Mouse (Mus musculus) midbrain, postnatal 0 days (tissue): ENCODE results near the gene Gpi1. TPM values are rescaled to one million over a fixed set of nuclear protein-coding genes. Genes with fewer than 3 reads are reported as not detected.
A peak's percentile ranks its signal among the peaks of the same experiment; 100 is the strongest.

Experiments used
- ATAC-seq: fragments of 200-750 bp; cut with Nextera tagmentation; 2 replicates; pipeline ENCODE4 v1.8.0; 2017; ENCODE audit warnings: moderate number of reproducible peaks, mild to moderate bottlenecking, moderate TSS enrichment, moderate library complexity; ENCODE audit not compliant: low FRiP score
- DNase-seq: peaks from one replicate; pipeline ENCODE4 v3.0.0-alpha.2; 2015; ENCODE audit warnings: low spot score
- H3K27ac ChIP-seq: fragments of 300-500 bp; sonication (generic); 2 replicates; pipeline ENCODE4 v1.5.1; 2014; ENCODE audit warnings: low read depth, mild to moderate bottlenecking, low read length, mixed read lengths
- H3K27me3 ChIP-seq: fragments of 300-500 bp; sonication (generic); 2 replicates; pipeline ENCODE4 v1.6.1; 2014; ENCODE audit warnings: low read length, control low read depth, mixed read lengths; ENCODE audit not compliant: insufficient read depth
- H3K36me3 ChIP-seq: fragments of 300-500 bp; sonication (generic); 2 replicates; pipeline ENCODE4 v1.6.1; 2014; ENCODE audit warnings: low read length, control low read depth, mixed read lengths; ENCODE audit not compliant: insufficient read depth
- H3K4me1 ChIP-seq: fragments of 300-500 bp; sonication (generic); 2 replicates; pipeline ENCODE4 v1.6.1; 2014; ENCODE audit warnings: mild to moderate bottlenecking, control low read depth, antibody characterized with exemption, low read length, mixed read lengths; ENCODE audit not compliant: insufficient read depth
- H3K4me2 ChIP-seq: fragments of 300-500 bp; sonication (generic); 2 replicates; pipeline ENCODE4 v1.6.1; 2014; ENCODE audit warnings: low read depth, mild to moderate bottlenecking, low read length, mixed read lengths; ENCODE audit not compliant: poor library complexity, severe bottlenecking
- H3K4me3 ChIP-seq: fragments of 300-500 bp; sonication (generic); 2 replicates; pipeline ENCODE4 v1.5.1; 2014; ENCODE audit warnings: low read depth, mild to moderate bottlenecking, low read length, moderate library complexity
- H3K9ac ChIP-seq: fragments of 300-500 bp; sonication (generic); replicated peaks from 2 replicates; pipeline ENCODE4 v1.6.1; 2014; ENCODE audit warnings: mild to moderate bottlenecking, low read length, moderate library complexity, mixed read lengths; ENCODE audit not compliant: poor library complexity, severe bottlenecking
- H3K9me3 ChIP-seq: fragments of 300-500 bp; sonication (generic); 2 replicates; pipeline ENCODE4 v1.6.1; 2016; ENCODE audit warnings: low read length, control low read depth
- CTCF ChIP-seq: IDR thresholded peaks from 2 replicates; pipeline ENCODE4 v1.5.1; 2016; ENCODE audit warnings: antibody characterized with exemption, mild to moderate bottlenecking
- WGBS: fragments of 180-500 bp; shearing (Covaris S2); extraction: QIAGEN DNeasy Blood & Tissue Kit; methylation state at CpG from one replicate; pipeline ENCODE4 v1.1.7; 2014; 5-methylcytosine and 5-hydroxymethylcytosine counted together
- polyA plus RNA-seq: library from polyadenylated mRNA; unstranded; fragments of >200 nt; fragmentation: Nextera tagmentation; extraction: Ambion mirVana; gene quantifications from 2 replicates; pipeline ENCODE4 v1.2.1, GENCODE M21; 2015
- total RNA-seq: library from RNA; depleted of rRNA; stranded (reverse); fragments of >200 nt; gene quantifications from 2 replicates; pipeline ENCODE4 v1.2.3, GENCODE M21; 2014; rRNA removed

The Gpi1 gene
- 300 and 325 TPM in 2 replicates for total RNA-seq
- 357 and 374 TPM in 2 replicates for polyA plus RNA-seq

GRCm38 (mm10) chr7:34230116-34230515 lies at the start of gene Gpi1:
Gpi1 (minus strand) TSS chr7:34230336.
- Histone ChIP-seq H3K9me3 (no peaks in the 10 kb centered on the region), H3K4me2 (peak within 1 kb of the TSS; percentile 84), H3K27ac (peak within 1 kb of the TSS; percentile 69), H3K9ac (peak within 1 kb of the TSS; percentile 70), H3K4me1 (peaks cover 9% of the 10 kb centered on the region; the same call in 1 of the 2 replicates), H3K27me3 (no peaks in the 10 kb centered on the region), H3K36me3 (peaks cover 22% of the 10 kb centered on the region), H3K4me3 (peak within 1 kb of the TSS; percentile 72)
- ATAC-seq (peak; percentile 36), DNase-seq (peak; percentile 90)
- TF ChIP-seq CTCF = peak; percentile 52
- 0% methylated on average over 37 of the region's 39 CpGs for WGBS

DNA sequence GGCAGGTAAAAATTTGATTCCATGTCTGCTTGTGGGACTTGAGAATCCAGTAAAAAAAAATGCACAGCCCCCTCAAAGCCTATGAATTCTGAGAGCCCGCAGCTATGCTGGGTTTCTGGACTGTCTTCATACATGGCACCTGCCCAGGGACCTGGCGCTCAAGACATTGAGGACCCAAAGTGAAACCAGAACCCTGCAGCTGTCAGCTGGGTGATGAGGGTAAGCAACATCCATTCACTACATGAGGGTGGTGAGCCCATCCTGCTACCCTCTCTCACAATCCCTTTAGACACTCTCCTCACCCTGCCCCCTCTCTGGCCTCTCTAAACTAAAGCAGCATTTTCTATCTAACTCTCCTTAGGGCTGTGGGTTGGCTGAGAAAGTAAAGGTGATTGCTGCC lies 47.5 kb upstream of the Gpi1 start:
- Histone ChIP-seq H3K9me3 (no peaks in the 10 kb centered on the region), H3K4me3 (no peak overlapping the region), H3K36me3 (peaks cover under 1% of the 10 kb centered on the region; the same call in 1 of the 2 replicates), H3K27ac (no peak overlapping the region), H3K4me1 (no peaks in the 10 kb centered on the region), H3K27me3 (no peaks in the 10 kb centered on the region), H3K9ac (no peak overlapping the region), H3K4me2 (no peak overlapping the region)
- no peak for TF ChIP-seq CTCF
- WGBS = 96% methylated on average over 2 of the region's 2 CpGs
- DNase-seq (no peak), ATAC-seq (no peak)

DNA sequence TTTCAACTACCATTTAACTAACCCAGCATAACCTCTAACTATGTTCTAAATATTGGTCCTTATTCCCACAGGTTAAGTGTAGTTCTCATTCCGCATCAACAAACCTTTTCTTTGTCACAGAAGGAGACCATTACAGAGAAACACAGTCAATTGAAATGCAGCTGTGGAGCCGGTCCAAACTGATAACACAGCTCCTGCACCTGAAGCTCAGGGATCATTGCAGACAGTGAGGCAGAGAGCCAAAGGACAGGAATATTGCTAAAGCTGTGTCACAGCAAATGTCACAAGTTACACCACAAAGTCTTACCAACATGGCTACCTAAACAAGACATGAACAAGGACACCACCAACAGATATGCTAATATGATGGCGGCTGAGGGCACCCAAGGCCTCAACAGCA lies 45.9 kb upstream of the Gpi1 start:
- no peak overlapping the region for H3K4me2 ChIP-seq
- no peak overlapping the region for H3K9ac ChIP-seq
- no peak for TF ChIP-seq CTCF
- WGBS = 93% methylated on average over 3 of the region's 3 CpGs
- no peak overlapping the region for H3K27ac ChIP-seq
- no peak for DNase-seq
- no peak overlapping the region for H3K4me3 ChIP-seq
- no peaks in the 10 kb centered on the region for H3K4me1 ChIP-seq
- H3K36me3 ChIP-seq = no peaks in the 10 kb centered on the region
- no peaks in the 10 kb centered on the region for H3K9me3 ChIP-seq
- no peaks in the 10 kb centered on the region for H3K27me3 ChIP-seq
- ATAC-seq = no peak

GRCm38 (mm10) chr7:34272465-34272864 lies 42.3 kb upstream of the Gpi1 start:
- no peak for TF ChIP-seq CTCF
- DNase-seq (no peak), ATAC-seq (no peak)
- Histone ChIP-seq H3K36me3 (no peaks in the 10 kb centered on the region), H3K4me1 (no peaks in the 10 kb centered on the region), H3K27me3 (no peaks in the 10 kb centered on the region), H3K4me2 (no peak overlapping the region), H3K27ac (no peak overlapping the region), H3K4me3 (no peak overlapping the region), H3K9ac (no peak overlapping the region), H3K9me3 (no peaks in the 10 kb centered on the region)
- 83% methylated on average over 4 of the region's 4 CpGs for WGBS

DNA sequence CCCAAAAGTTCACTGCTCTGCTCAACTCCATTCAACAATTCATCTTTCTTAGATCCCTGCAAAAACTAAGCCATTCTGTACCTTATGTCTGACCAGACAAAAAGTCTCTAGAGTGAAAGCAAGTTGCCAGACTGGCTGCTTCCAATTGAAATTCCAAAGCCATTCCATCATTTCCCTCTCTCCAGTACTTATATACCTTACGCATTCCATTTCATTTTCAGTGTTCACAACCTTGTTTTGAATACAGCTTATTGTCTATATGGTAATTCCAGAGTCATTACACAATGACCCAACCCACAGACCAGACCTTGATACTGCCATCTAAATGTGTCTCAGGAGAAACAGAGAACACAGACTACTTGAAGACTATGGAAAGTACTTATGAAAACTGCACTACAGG lies 38.3 kb upstream of the Gpi1 start:
- no peak overlapping the region for H3K4me3 ChIP-seq

GRCm38 (mm10) chr7:34266421-34266820 lies 36.3 kb upstream of the Gpi1 start:
- Histone ChIP-seq H3K36me3 (peaks cover 5% of the 10 kb centered on the region; the same call in 1 of the 2 replicates), H3K9me3 (no peaks in the 10 kb centered on the region), H3K27me3 (no peaks in the 10 kb centered on the region), H3K9ac (no peak overlapping the region), H3K27ac (no peak overlapping the region), H3K4me2 (no peak overlapping the region), H3K4me3 (no peak overlapping the region), H3K4me1 (no peaks in the 10 kb centered on the region)
- no peak for DNase-seq
- ATAC-seq = no peak
- TF ChIP-seq CTCF = no peak

More for the DNA sequence above, 38.3 kb upstream of the Gpi1 start:
- no peak for TF ChIP-seq CTCF
- H3K9ac ChIP-seq = no peak overlapping the region
- H3K27ac ChIP-seq = no peak overlapping the region
- no peaks in the 10 kb centered on the region for H3K36me3 ChIP-seq
- H3K27me3 ChIP-seq = no peaks in the 10 kb centered on the region
- no peaks in the 10 kb centered on the region for H3K4me1 ChIP-seq
- H3K4me2 ChIP-seq = no peak overlapping the region
- 92% methylated on average over 1 of the region's 1 CpGs for WGBS
- DNase-seq (no peak), ATAC-seq (no peak)
- no peaks in the 10 kb centered on the region for H3K9me3 ChIP-seq
